Mouse (Mus musculus): Measurements from ENCODE around the gene Ebf1. TPM values are rescaled to one million over a fixed set of nuclear protein-coding genes. Genes with fewer than 3 reads are reported as not detected.

Ebf1 gene
- polyA plus RNA-seq, 1 experiment from 2014 or later, result 13.3 TPM

GRCm38 (mm10) chr11:44948541-44948940 is 331.4 kb downstream of the Ebf1 start:
- no peak overlapping the region for H3K27ac ChIP-seq (ENCODE audit: low read length)
- H3K4me3 ChIP-seq (ENCODE audit: low read depth, low read length), result no peak overlapping the region
- no peaks in the 10 kb centered on the region for H3K27me3 ChIP-seq (ENCODE audit: control insufficient read depth, insufficient read depth, low read length)
- WGBS, result 68% methylated on average over 6 of the region's 6 CpGs
- no peak overlapping the region for H3K9ac ChIP-seq (replicated peaks; ENCODE audit: low read depth, low read length)
- no peaks in the 10 kb centered on the region for H3K9me3 ChIP-seq (ENCODE audit: control insufficient read depth, low read depth, low read length)
- ATAC-seq (ENCODE audit: insufficient number of reproducible peaks, insufficient read depth, low FRiP score, low read depth), result no peak
- H3K4me1 ChIP-seq (ENCODE audit: control insufficient read depth, insufficient read depth, low read length), result 0 out of 2 replicates have a peak, but pooled peaks cover 4% of the 10 kb centered on the region
- H3K36me3 ChIP-seq (ENCODE audit: control insufficient read depth, insufficient read depth, low read length), result no peaks in the 10 kb centered on the region
- H3K4me2 ChIP-seq (replicated peaks; ENCODE audit: low read depth, low read length), result no peak overlapping the region

GRCm38 (mm10) chr11:44949140-44949539 is 332.0 kb downstream of the Ebf1 start:
- H3K36me3 ChIP-seq (ENCODE audit: control insufficient read depth, insufficient read depth, low read length), result no peaks in the 10 kb centered on the region
- WGBS, result 61% methylated on average over 3 of the region's 3 CpGs
- no peak overlapping the region for H3K27ac ChIP-seq (ENCODE audit: low read length)
- no peaks in the 10 kb centered on the region for H3K9me3 ChIP-seq (ENCODE audit: control insufficient read depth, low read depth, low read length)
- H3K9ac ChIP-seq (replicated peaks; ENCODE audit: low read depth, low read length), result no peak overlapping the region
- no peak for ATAC-seq (ENCODE audit: insufficient number of reproducible peaks, insufficient read depth, low FRiP score, low read depth)
- H3K4me3 ChIP-seq (ENCODE audit: low read depth, low read length), result no peak overlapping the region
- H3K4me1 ChIP-seq (ENCODE audit: control insufficient read depth, insufficient read depth, low read length), result 0 out of 2 replicates have a peak, but pooled peaks cover 4% of the 10 kb centered on the region
- no peaks in the 10 kb centered on the region for H3K27me3 ChIP-seq (ENCODE audit: control insufficient read depth, insufficient read depth, low read length)
- no peak overlapping the region for H3K4me2 ChIP-seq (replicated peaks; ENCODE audit: low read depth, low read length)

GRCm38 (mm10) chr11:44950319-44950718 is 333.2 kb downstream of the Ebf1 start:
- no peak for ATAC-seq (ENCODE audit: insufficient number of reproducible peaks, insufficient read depth, low FRiP score, low read depth)
- Histone ChIP-seq H3K27ac (ENCODE audit: low read length) (no peak overlapping the region), H3K36me3 (ENCODE audit: control insufficient read depth, insufficient read depth, low read length) (no peaks in the 10 kb centered on the region), H3K4me3 (ENCODE audit: low read depth, low read length) (no peak overlapping the region), H3K9ac (replicated peaks; ENCODE audit: low read depth, low read length) (no peak overlapping the region), H3K4me2 (replicated peaks; ENCODE audit: low read depth, low read length) (no peak overlapping the region), H3K9me3 (ENCODE audit: control insufficient read depth, low read depth, low read length) (no peaks in the 10 kb centered on the region), H3K4me1 (ENCODE audit: control insufficient read depth, insufficient read depth, low read length) (0 out of 2 replicates have a peak, but pooled peaks cover 4% of the 10 kb centered on the region), H3K27me3 (ENCODE audit: control insufficient read depth, insufficient read depth, low read length) (no peaks in the 10 kb centered on the region)
- 86% methylated on average over 9 of the region's 9 CpGs for WGBS

GRCm38 (mm10) chr11:44951506-44951905 is 334.4 kb downstream of the Ebf1 start:
- no peak overlapping the region for H3K9ac ChIP-seq (replicated peaks; ENCODE audit: low read depth, low read length)
- H3K4me3 ChIP-seq (ENCODE audit: low read depth, low read length), result no peak overlapping the region
- no peak overlapping the region for H3K27ac ChIP-seq (ENCODE audit: low read length)
- no peaks in the 10 kb centered on the region for H3K27me3 ChIP-seq (ENCODE audit: control insufficient read depth, insufficient read depth, low read length)
- H3K4me2 ChIP-seq (replicated peaks; ENCODE audit: low read depth, low read length), result no peak overlapping the region
- H3K36me3 ChIP-seq (ENCODE audit: control insufficient read depth, insufficient read depth, low read length), result no peaks in the 10 kb centered on the region
- no peak for ATAC-seq (ENCODE audit: insufficient number of reproducible peaks, insufficient read depth, low FRiP score, low read depth)
- no peaks in the 10 kb centered on the region for H3K9me3 ChIP-seq (ENCODE audit: control insufficient read depth, low read depth, low read length)
- 88% methylated on average over 4 of the region's 4 CpGs for WGBS
- no peaks in the 10 kb centered on the region for H3K4me1 ChIP-seq (ENCODE audit: control insufficient read depth, insufficient read depth, low read length)

GRCm38 (mm10) chr11:44953337-44953736 is 336.2 kb downstream of the Ebf1 start:
- Histone ChIP-seq H3K4me2 (replicated peaks; ENCODE audit: low read depth, low read length) (no peak overlapping the region), H3K4me1 (ENCODE audit: control insufficient read depth, insufficient read depth, low read length) (no peaks in the 10 kb centered on the region), H3K9me3 (ENCODE audit: control insufficient read depth, low read depth, low read length) (no peaks in the 10 kb centered on the region), H3K27me3 (ENCODE audit: control insufficient read depth, insufficient read depth, low read length) (no peaks in the 10 kb centered on the region), H3K4me3 (ENCODE audit: low read depth, low read length) (no peak overlapping the region), H3K27ac (ENCODE audit: low read length) (no peak overlapping the region), H3K36me3 (ENCODE audit: control insufficient read depth, insufficient read depth, low read length) (no peaks in the 10 kb centered on the region), H3K9ac (replicated peaks; ENCODE audit: low read depth, low read length) (no peak overlapping the region)
- no peak for ATAC-seq (ENCODE audit: insufficient number of reproducible peaks, insufficient read depth, low FRiP score, low read depth)
- WGBS, result 70% methylated on average over 1 of the region's 1 CpGs

GRCm38 (mm10) chr11:44953863-44954262 is 336.7 kb downstream of the Ebf1 start:
- H3K27ac ChIP-seq (ENCODE audit: low read length), result no peak overlapping the region
- no peak overlapping the region for H3K4me3 ChIP-seq (ENCODE audit: low read depth, low read length)
- H3K36me3 ChIP-seq (ENCODE audit: control insufficient read depth, insufficient read depth, low read length), result no peaks in the 10 kb centered on the region
- H3K27me3 ChIP-seq (ENCODE audit: control insufficient read depth, insufficient read depth, low read length), result no peaks in the 10 kb centered on the region
- H3K9ac ChIP-seq (replicated peaks; ENCODE audit: low read depth, low read length), result no peak overlapping the region
- H3K4me1 ChIP-seq (ENCODE audit: control insufficient read depth, insufficient read depth, low read length), result no peaks in the 10 kb centered on the region
- no peak for ATAC-seq (ENCODE audit: insufficient number of reproducible peaks, insufficient read depth, low FRiP score, low read depth)
- H3K9me3 ChIP-seq (ENCODE audit: control insufficient read depth, low read depth, low read length), result no peaks in the 10 kb centered on the region
- no peak overlapping the region for H3K4me2 ChIP-seq (replicated peaks; ENCODE audit: low read depth, low read length)
- WGBS, result 85% methylated on average over 11 of the region's 11 CpGs

GRCm38 (mm10) chr11:44954362-44954761 is 337.2 kb downstream of the Ebf1 start:
- H3K4me1 ChIP-seq (ENCODE audit: control insufficient read depth, insufficient read depth, low read length), result no peaks in the 10 kb centered on the region
- no peaks in the 10 kb centered on the region for H3K9me3 ChIP-seq (ENCODE audit: control insufficient read depth, low read depth, low read length)
- no peak overlapping the region for H3K4me2 ChIP-seq (replicated peaks; ENCODE audit: low read depth, low read length)
- H3K36me3 ChIP-seq (ENCODE audit: control insufficient read depth, insufficient read depth, low read length), result no peaks in the 10 kb centered on the region
- H3K4me3 ChIP-seq (ENCODE audit: low read depth, low read length), result no peak overlapping the region
- no peak for ATAC-seq (ENCODE audit: insufficient number of reproducible peaks, insufficient read depth, low FRiP score, low read depth)
- no peak overlapping the region for H3K27ac ChIP-seq (ENCODE audit: low read length)
- no peaks in the 10 kb centered on the region for H3K27me3 ChIP-seq (ENCODE audit: control insufficient read depth, insufficient read depth, low read length)
- H3K9ac ChIP-seq (replicated peaks; ENCODE audit: low read depth, low read length), result no peak overlapping the region
- WGBS, result 84% methylated on average over 7 of the region's 7 CpGs

GRCm38 (mm10) chr11:44962746-44963440 is 345.8 kb downstream of the Ebf1 start:
- no peak overlapping the region for H3K27ac ChIP-seq (ENCODE audit: low read length)
- no peak overlapping the region for H3K4me3 ChIP-seq (ENCODE audit: low read depth, low read length)
- H3K27me3 ChIP-seq (ENCODE audit: control insufficient read depth, insufficient read depth, low read length), result no peaks in the 10 kb centered on the region
- no peak overlapping the region for H3K9ac ChIP-seq (replicated peaks; ENCODE audit: low read depth, low read length)
- no peaks in the 10 kb centered on the region for H3K36me3 ChIP-seq (ENCODE audit: control insufficient read depth, insufficient read depth, low read length)
- H3K4me2 ChIP-seq (replicated peaks; ENCODE audit: low read depth, low read length), result no peak overlapping the region
- 78% methylated on average over 14 of the region's 14 CpGs for WGBS
- H3K4me1 ChIP-seq (ENCODE audit: control insufficient read depth, insufficient read depth, low read length), result no peaks in the 10 kb centered on the region
- ATAC-seq (ENCODE audit: insufficient number of reproducible peaks, insufficient read depth, low FRiP score, low read depth), result no peak
- H3K9me3 ChIP-seq (ENCODE audit: control insufficient read depth, low read depth, low read length), result no peaks in the 10 kb centered on the region

- Histone ChIP-seq H3K36me3 (ENCODE audit: control insufficient read depth, insufficient read depth, low read length) (no peaks in the 10 kb centered on the region), H3K9me3 (ENCODE audit: control insufficient read depth, low read depth, low read length) (no peaks in the 10 kb centered on the region), H3K9ac (replicated peaks; ENCODE audit: low read depth, low read length) (no peak overlapping the region), H3K4me3 (ENCODE audit: low read depth, low read length) (no peak overlapping the region), H3K4me1 (ENCODE audit: control insufficient read depth, insufficient read depth, low read length) (no peaks in the 10 kb centered on the region), H3K27ac (ENCODE audit: low read length) (no peak overlapping the region), H3K27me3 (ENCODE audit: control insufficient read depth, insufficient read depth, low read length) (no peaks in the 10 kb centered on the region), H3K4me2 (replicated peaks; ENCODE audit: low read depth, low read length) (no peak overlapping the region)
- ATAC-seq (ENCODE audit: insufficient number of reproducible peaks, insufficient read depth, low FRiP score, low read depth), result no peak
- WGBS, result 70% methylated on average over 4 of the region's 4 CpGs
Measured at GRCm38 (mm10) chr11:44969011-44969410, 351.9 kb downstream of the Ebf1 start.
